Mouse (Mus musculus): ENCODE measurements around the gene Itsn1. TPM values are rescaled to one million over a fixed set of nuclear protein-coding genes. Genes with fewer than 3 reads are reported as not detected.

The Itsn1 gene
- polyA plus RNA-seq, 1 experiment = 55.2 TPM

- H3K4me1 ChIP-seq (ENCODE audit: control insufficient read depth, insufficient read depth, low read length) = peaks cover 1% of the 10 kb centered on the region; the same call in 1 of the 2 replicates
These were observed 34.9 kb downstream of the Itsn1 start for GRCm38 (mm10) chr16:91763975-91764374.

GRCm38 (mm10) chr16:91764414-91764813 is 35.3 kb downstream of the Itsn1 start:
- Histone ChIP-seq H3K4me1 (ENCODE audit: control insufficient read depth, insufficient read depth, low read length) (peaks cover 1% of the 10 kb centered on the region; the same call in 1 of the 2 replicates), H3K27ac (ENCODE audit: insufficient read depth, low read length) (no peak overlapping the region), H3K4me3 (ENCODE audit: insufficient read depth, low read length) (no peak overlapping the region)
- TF ChIP-seq CTCF (IDR thresholded peaks at IDR 0.05; ENCODE audit: extremely low read depth, insufficient read depth, low read length) (no peak), POLR2A (IDR thresholded peaks at IDR 0.05; ENCODE audit: extremely low read depth, insufficient read depth, low read length) (no peak)

More at GRCm38 (mm10) chr16:91763975-91764374, 34.9 kb downstream of the Itsn1 start:
- Histone ChIP-seq H3K4me3 (ENCODE audit: insufficient read depth, low read length) (no peak overlapping the region), H3K27ac (ENCODE audit: insufficient read depth, low read length) (no peak overlapping the region)
- TF ChIP-seq CTCF (IDR thresholded peaks at IDR 0.05; ENCODE audit: extremely low read depth, insufficient read depth, low read length) (no peak), POLR2A (IDR thresholded peaks at IDR 0.05; ENCODE audit: extremely low read depth, insufficient read depth, low read length) (no peak)

GRCm38 (mm10) chr16:91765121-91765815 is 36.2 kb downstream of the Itsn1 start:
- no peak overlapping the region for H3K4me3 ChIP-seq (ENCODE audit: insufficient read depth, low read length)
- TF ChIP-seq POLR2A (IDR thresholded peaks at IDR 0.05; ENCODE audit: extremely low read depth, insufficient read depth, low read length) (no peak), CTCF (IDR thresholded peaks at IDR 0.05; ENCODE audit: extremely low read depth, insufficient read depth, low read length) (no peak)
- H3K4me1 ChIP-seq (ENCODE audit: control insufficient read depth, insufficient read depth, low read length) = peaks cover 1% of the 10 kb centered on the region; the same call in 1 of the 2 replicates
- no peak overlapping the region for H3K27ac ChIP-seq (ENCODE audit: insufficient read depth, low read length)

- TF ChIP-seq POLR2A (IDR thresholded peaks at IDR 0.05; ENCODE audit: extremely low read depth, insufficient read depth, low read length) = no peak
- no peak overlapping the region for H3K27ac ChIP-seq (ENCODE audit: insufficient read depth, low read length)
- peaks cover 1% of the 10 kb centered on the region; the same call in 1 of the 2 replicates for H3K4me1 ChIP-seq (ENCODE audit: control insufficient read depth, insufficient read depth, low read length)
- no peak overlapping the region for H3K4me3 ChIP-seq (ENCODE audit: insufficient read depth, low read length)
These were observed 36.7 kb downstream of the Itsn1 start for GRCm38 (mm10) chr16:91765816-91766210.

GRCm38 (mm10) chr16:91767165-91767701 is 38.2 kb downstream of the Itsn1 start:
- H3K27ac ChIP-seq (ENCODE audit: insufficient read depth, low read length) = no peak overlapping the region
- TF ChIP-seq POLR2A (IDR thresholded peaks at IDR 0.05; ENCODE audit: extremely low read depth, insufficient read depth, low read length) (no peak), CTCF (IDR thresholded peaks at IDR 0.05; ENCODE audit: extremely low read depth, insufficient read depth, low read length) (no peak)
- H3K4me1 ChIP-seq (ENCODE audit: control insufficient read depth, insufficient read depth, low read length) = peaks cover 3% of the 10 kb centered on the region; the same call in 1 of the 2 replicates
- no peak overlapping the region for H3K4me3 ChIP-seq (ENCODE audit: insufficient read depth, low read length)

GRCm38 (mm10) chr16:91768586-91768985 is 39.5 kb downstream of the Itsn1 start:
- Histone ChIP-seq H3K4me3 (ENCODE audit: insufficient read depth, low read length) (no peak overlapping the region), H3K27ac (ENCODE audit: insufficient read depth, low read length) (no peak overlapping the region), H3K4me1 (ENCODE audit: control insufficient read depth, insufficient read depth, low read length) (peaks cover 2% of the 10 kb centered on the region; the same call in 1 of the 2 replicates)
- TF ChIP-seq POLR2A (IDR thresholded peaks at IDR 0.05; ENCODE audit: extremely low read depth, insufficient read depth, low read length) (no peak), CTCF (IDR thresholded peaks at IDR 0.05; ENCODE audit: extremely low read depth, insufficient read depth, low read length) (no peak)

GRCm38 (mm10) chr16:91769911-91770310 is 40.8 kb downstream of the Itsn1 start:
- TF ChIP-seq CTCF (IDR thresholded peaks at IDR 0.05; ENCODE audit: extremely low read depth, insufficient read depth, low read length) (no peak), POLR2A (IDR thresholded peaks at IDR 0.05; ENCODE audit: extremely low read depth, insufficient read depth, low read length) (no peak)
- Histone ChIP-seq H3K27ac (ENCODE audit: insufficient read depth, low read length) (no peak overlapping the region), H3K4me1 (ENCODE audit: control insufficient read depth, insufficient read depth, low read length) (peaks cover 2% of the 10 kb centered on the region; the same call in 1 of the 2 replicates), H3K4me3 (ENCODE audit: insufficient read depth, low read length) (no peak overlapping the region)

GRCm38 (mm10) chr16:91770662-91771061 is 41.6 kb downstream of the Itsn1 start:
- Histone ChIP-seq H3K27ac (ENCODE audit: insufficient read depth, low read length) (no peak overlapping the region), H3K4me1 (ENCODE audit: control insufficient read depth, insufficient read depth, low read length) (peaks cover 2% of the 10 kb centered on the region; the same call in 1 of the 2 replicates), H3K4me3 (ENCODE audit: insufficient read depth, low read length) (no peak overlapping the region)
- TF ChIP-seq POLR2A (IDR thresholded peaks at IDR 0.05; ENCODE audit: extremely low read depth, insufficient read depth, low read length) (no peak), CTCF (IDR thresholded peaks at IDR 0.05; ENCODE audit: extremely low read depth, insufficient read depth, low read length) (no peak)

GRCm38 (mm10) chr16:91771334-91771733 is 42.3 kb downstream of the Itsn1 start:
- no peak for TF ChIP-seq POLR2A (IDR thresholded peaks at IDR 0.05; ENCODE audit: extremely low read depth, insufficient read depth, low read length)
- no peak overlapping the region for H3K27ac ChIP-seq (ENCODE audit: insufficient read depth, low read length)
- peaks cover 2% of the 10 kb centered on the region; the same call in 1 of the 2 replicates for H3K4me1 ChIP-seq (ENCODE audit: control insufficient read depth, insufficient read depth, low read length)

GRCm38 (mm10) chr16:91772586-91772985 is 43.5 kb downstream of the Itsn1 start:
- peaks cover 2% of the 10 kb centered on the region; the same call in 1 of the 2 replicates for H3K4me1 ChIP-seq (ENCODE audit: control insufficient read depth, insufficient read depth, low read length)
- H3K27ac ChIP-seq (ENCODE audit: insufficient read depth, low read length) = no peak overlapping the region

More at GRCm38 (mm10) chr16:91771334-91771733, 42.3 kb downstream of the Itsn1 start:
- H3K4me3 ChIP-seq (ENCODE audit: insufficient read depth, low read length) = no peak overlapping the region

More at GRCm38 (mm10) chr16:91772586-91772985, 43.5 kb downstream of the Itsn1 start:
- TF ChIP-seq POLR2A (IDR thresholded peaks at IDR 0.05; ENCODE audit: extremely low read depth, insufficient read depth, low read length) (no peak), CTCF (IDR thresholded peaks at IDR 0.05; ENCODE audit: extremely low read depth, insufficient read depth, low read length) (no peak)
- H3K4me3 ChIP-seq (ENCODE audit: insufficient read depth, low read length) = no peak overlapping the region

Data from cortical plate, adult 2 months (tissue).